Mouse (Mus musculus) embryonic facial prominence, embryonic 15.5 days (tissue): ENCODE measurements at regions not wholly inside any gene's neighbourhood (a gene's known extent, or its start where the extent isn't known, plus 50 kb on each side); places are given as distances from the start of the nearest gene placed in this dataset.
"Not testable (repeated sequence)": the region's sequence is repeated elsewhere in the genome, so short reads cannot be mapped to it uniquely, and the experiment has no call there.

Experiments
- ATAC-seq: fragments of 200-750 bp; cut with Nextera tagmentation; 2 replicates; pipeline ENCODE4 v1.8.0; 2017; ENCODE audit warnings: low read depth, moderate TSS enrichment; ENCODE audit not compliant: insufficient number of reproducible peaks, low FRiP score, low TSS enrichment
- H3K27ac ChIP-seq: fragments of 300-500 bp; sonication (generic); replicated peaks from 2 replicates; pipeline ENCODE4 v1.5.1; 2015; ENCODE audit warnings: mild to moderate bottlenecking, inconsistent platforms
- H3K27me3 ChIP-seq: fragments of 300-500 bp; sonication (generic); 2 replicates; pipeline ENCODE4 v1.6.1; 2015; ENCODE audit warnings: inconsistent platforms
- H3K36me3 ChIP-seq: fragments of 300-500 bp; sonication (generic); 2 replicates; pipeline ENCODE4 v1.6.1; 2015; ENCODE audit warnings: mild to moderate bottlenecking, inconsistent platforms
- H3K4me1 ChIP-seq: fragments of 300-500 bp; sonication (generic); 2 replicates; pipeline ENCODE4 v1.6.1; 2015; ENCODE audit warnings: inconsistent platforms
- H3K4me2 ChIP-seq: fragments of 300-500 bp; sonication (generic); replicated peaks from 2 replicates; pipeline ENCODE4 v1.6.1; 2015; ENCODE audit warnings: mild to moderate bottlenecking, inconsistent platforms
- H3K4me3 ChIP-seq: fragments of 300-500 bp; sonication (generic); replicated peaks from 2 replicates; pipeline ENCODE4 v1.5.1; 2015; ENCODE audit warnings: mild to moderate bottlenecking, inconsistent platforms
- H3K9ac ChIP-seq: fragments of 300-500 bp; sonication (generic); 2 replicates; pipeline ENCODE4 v1.6.1; 2015; ENCODE audit warnings: inconsistent platforms
- H3K9me3 ChIP-seq: fragments of 300-500 bp; sonication (generic); replicated peaks from 2 replicates; pipeline ENCODE4 v1.6.1; 2016; ENCODE audit warnings: inconsistent platforms
- WGBS: fragments of 180-500 bp; shearing (Covaris S2); methylation state at CpG from one replicate; pipeline ENCODE4 v1.1.7; 2015; 5-methylcytosine and 5-hydroxymethylcytosine counted together

- no peaks in the 10 kb centered on the region for H3K9me3 ChIP-seq
- no peak overlapping the region for H3K4me2 ChIP-seq
- no peaks in the 10 kb centered on the region for H3K4me1 ChIP-seq
- H3K36me3 ChIP-seq, result no peaks in the 10 kb centered on the region
- no peak overlapping the region for H3K4me3 ChIP-seq
- no peak overlapping the region for H3K9ac ChIP-seq
- H3K27me3 ChIP-seq, result no peaks in the 10 kb centered on the region
- no peak for ATAC-seq
- 63% methylated on average over 11 of the region's 11 CpGs for WGBS
- no peak overlapping the region for H3K27ac ChIP-seq
These were observed 162.3 kb upstream of the 2610301B20Rik start for GRCm38 (mm10) chr4:10711939-10712533.

DNA sequence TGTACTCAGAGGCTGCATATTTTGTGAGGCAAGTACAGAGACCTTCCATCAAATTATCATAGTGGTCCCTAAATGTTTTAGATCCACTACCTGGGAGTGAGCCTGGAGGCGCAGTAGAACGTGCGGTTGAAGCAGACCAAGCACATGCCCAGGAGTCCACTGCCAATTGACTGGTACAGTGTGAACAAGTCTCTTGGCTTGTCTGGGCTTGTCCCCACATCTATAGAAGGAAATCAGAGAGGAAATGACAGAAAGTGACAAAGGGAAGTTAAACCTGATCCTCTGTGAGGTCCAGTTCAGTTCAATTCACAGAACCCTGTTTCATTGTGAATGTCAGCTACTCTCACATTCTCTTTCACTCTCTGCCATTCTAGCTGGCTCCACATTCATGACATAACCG is 151.0 kb upstream of the 2610301B20Rik start:
- H3K36me3 ChIP-seq, result no peaks in the 10 kb centered on the region
- 80% methylated on average over 4 of the region's 4 CpGs for whole genome bisulfite sequencing
- H3K9ac ChIP-seq, result no peak overlapping the region
- ATAC-seq, result no peak
- no peak overlapping the region for H3K4me2 ChIP-seq
- no peaks in the 10 kb centered on the region for H3K4me1 ChIP-seq
- H3K9me3 ChIP-seq, result no peaks in the 10 kb centered on the region
- H3K27me3 ChIP-seq, result no peaks in the 10 kb centered on the region
- H3K27ac ChIP-seq, result no peak overlapping the region
- H3K4me3 ChIP-seq, result no peak overlapping the region

- H3K27me3 ChIP-seq, result no peaks in the 10 kb centered on the region
- H3K27ac ChIP-seq, result no peak overlapping the region
- no peak overlapping the region for H3K4me2 ChIP-seq
- H3K36me3 ChIP-seq, result no peaks in the 10 kb centered on the region
- WGBS, result 70% methylated on average over 3 of the region's 3 CpGs
- no peaks in the 10 kb centered on the region for H3K9me3 ChIP-seq
- ATAC-seq, result no peak; the same call in 1 of the 2 replicates
- no peak overlapping the region for H3K9ac ChIP-seq
- no peaks in the 10 kb centered on the region for H3K4me1 ChIP-seq
- H3K4me3 ChIP-seq, result no peak overlapping the region
These were observed 146.4 kb upstream of the 2610301B20Rik start for GRCm38 (mm10) chr4:10727894-10728293.

DNA sequence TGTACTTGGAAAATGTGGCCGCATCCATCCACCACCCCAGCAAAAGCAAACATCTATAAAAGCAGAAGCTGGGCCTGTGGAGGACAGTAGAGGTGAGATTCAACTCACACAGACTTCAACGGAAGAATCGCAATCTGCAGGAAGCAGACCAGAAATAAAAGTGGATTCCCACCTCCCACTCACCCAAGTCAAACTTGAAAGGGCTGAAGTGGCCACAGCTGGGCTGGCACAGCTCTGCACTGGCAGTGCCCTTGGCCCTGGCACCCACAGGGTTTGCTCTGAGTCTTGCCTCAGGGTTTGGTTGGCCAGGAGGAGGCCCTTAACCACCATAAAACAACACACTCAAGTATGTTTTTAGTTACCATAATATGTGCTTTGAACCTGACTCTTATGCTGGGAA is 129.1 kb upstream of the 2610301B20Rik start:
- no peaks in the 10 kb centered on the region for H3K9me3 ChIP-seq
- H3K4me2 ChIP-seq, result no peak overlapping the region
- H3K27ac ChIP-seq, result no peak overlapping the region
- no peak overlapping the region for H3K9ac ChIP-seq
- ATAC-seq, result no peak
- H3K4me1 ChIP-seq, result no peaks in the 10 kb centered on the region
- H3K36me3 ChIP-seq, result no peaks in the 10 kb centered on the region
- no peak overlapping the region for H3K4me3 ChIP-seq
- no peaks in the 10 kb centered on the region for H3K27me3 ChIP-seq
- WGBS, result 82% methylated on average over 3 of the region's 3 CpGs

DNA sequence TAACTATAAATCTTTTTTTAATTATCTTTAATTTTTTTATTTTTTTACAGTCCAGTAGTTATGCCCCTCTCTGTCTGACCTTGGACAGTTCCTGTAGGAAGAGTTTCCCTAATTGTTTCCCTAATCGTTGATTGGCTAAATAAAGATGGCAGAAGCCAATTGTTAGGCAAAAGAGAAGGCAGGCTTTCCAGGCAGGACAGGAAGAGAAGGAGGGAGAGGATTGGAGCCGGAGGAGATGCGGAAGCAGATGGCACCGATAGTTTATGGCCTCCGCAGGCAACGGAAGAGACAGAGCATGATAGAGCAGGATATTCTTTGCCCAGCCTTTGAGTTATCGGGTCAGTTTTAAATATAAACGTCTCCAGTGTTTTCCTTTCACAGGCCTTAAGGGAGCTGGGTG is 125.5 kb upstream of the 2610301B20Rik start:
- 87% methylated on average over 8 of the region's 8 CpGs for WGBS
- no peaks in the 10 kb centered on the region for H3K9me3 ChIP-seq

DNA sequence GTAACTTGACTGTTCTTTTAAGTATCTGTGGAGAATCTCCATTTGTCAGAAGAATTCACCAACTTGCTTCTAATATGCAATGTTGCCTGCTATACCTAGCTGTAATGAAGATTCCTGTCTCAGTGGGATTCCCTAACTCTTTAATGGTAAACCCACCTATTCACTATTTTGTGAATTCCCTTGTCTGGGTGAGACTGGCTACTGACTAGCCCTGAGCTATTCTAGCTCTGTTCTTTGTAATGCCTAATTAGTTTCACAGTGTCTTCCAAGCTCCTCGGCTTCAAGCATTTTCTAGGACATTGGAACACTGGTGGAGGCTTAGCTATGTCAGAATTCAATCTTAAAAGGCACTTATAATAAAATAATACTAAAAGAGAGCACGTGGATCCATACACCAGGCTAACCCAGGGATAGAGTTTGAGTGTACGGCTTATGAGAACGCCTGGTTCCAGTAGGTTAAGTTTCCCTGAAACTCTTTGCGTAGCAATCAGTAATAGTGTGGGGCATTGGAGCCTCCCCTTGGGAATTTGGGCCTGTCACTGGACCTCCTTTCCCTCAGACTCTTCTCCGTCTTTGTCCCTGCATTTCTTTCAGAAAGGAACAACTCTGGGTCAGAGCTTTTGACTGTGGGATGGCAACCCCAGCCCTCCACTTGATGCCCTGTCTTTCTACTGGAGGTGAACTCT is 123.8 kb upstream of the 2610301B20Rik start:
- not testable (repeated sequence) for H3K9ac ChIP-seq, H3K4me2 ChIP-seq, H3K36me3 ChIP-seq, ATAC-seq, H3K27ac ChIP-seq, H3K4me3 ChIP-seq, H3K9me3 ChIP-seq, H3K27me3 ChIP-seq, H3K4me1 ChIP-seq
- 58% methylated on average over 6 of the region's 6 CpGs for WGBS

More for the DNA sequence above, 125.5 kb upstream of the 2610301B20Rik start:
- H3K27me3 ChIP-seq, result no peaks in the 10 kb centered on the region
- no peak for ATAC-seq
- no peak overlapping the region for H3K4me2 ChIP-seq
- no peaks in the 10 kb centered on the region for H3K36me3 ChIP-seq
- no peak overlapping the region for H3K27ac ChIP-seq
- no peak overlapping the region for H3K4me3 ChIP-seq
- no peaks in the 10 kb centered on the region for H3K4me1 ChIP-seq
- no peak overlapping the region for H3K9ac ChIP-seq

DNA sequence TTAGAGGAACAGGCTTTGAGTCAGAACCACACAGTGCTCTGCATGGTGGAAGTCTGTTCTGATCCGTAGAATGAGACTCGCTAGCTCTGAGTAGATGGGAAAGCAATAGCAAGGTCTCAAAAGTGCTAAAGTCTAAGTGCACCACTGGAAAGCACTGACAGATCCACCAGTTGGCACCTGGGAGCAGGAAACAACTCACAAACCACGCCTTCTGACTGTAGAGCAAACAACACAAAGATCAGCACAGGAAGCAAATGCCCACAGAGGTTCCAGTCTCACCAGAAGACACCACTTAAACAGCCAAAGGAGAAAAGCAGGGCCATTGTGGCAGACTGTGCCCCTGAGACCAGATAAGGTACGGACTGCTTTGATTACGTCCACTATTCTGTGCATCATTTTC is 121.1 kb upstream of the 2610301B20Rik start:
- H3K27me3 ChIP-seq, result no peaks in the 10 kb centered on the region
- no peaks in the 10 kb centered on the region for H3K9me3 ChIP-seq
- H3K4me3 ChIP-seq, result no peak overlapping the region
- H3K27ac ChIP-seq, result no peak overlapping the region
- no peaks in the 10 kb centered on the region for H3K36me3 ChIP-seq
- 83% methylated on average over 5 of the region's 5 CpGs for WGBS
- H3K4me2 ChIP-seq, result no peak overlapping the region
- H3K4me1 ChIP-seq, result no peaks in the 10 kb centered on the region
- ATAC-seq, result no peak
- H3K9ac ChIP-seq, result no peak overlapping the region

DNA sequence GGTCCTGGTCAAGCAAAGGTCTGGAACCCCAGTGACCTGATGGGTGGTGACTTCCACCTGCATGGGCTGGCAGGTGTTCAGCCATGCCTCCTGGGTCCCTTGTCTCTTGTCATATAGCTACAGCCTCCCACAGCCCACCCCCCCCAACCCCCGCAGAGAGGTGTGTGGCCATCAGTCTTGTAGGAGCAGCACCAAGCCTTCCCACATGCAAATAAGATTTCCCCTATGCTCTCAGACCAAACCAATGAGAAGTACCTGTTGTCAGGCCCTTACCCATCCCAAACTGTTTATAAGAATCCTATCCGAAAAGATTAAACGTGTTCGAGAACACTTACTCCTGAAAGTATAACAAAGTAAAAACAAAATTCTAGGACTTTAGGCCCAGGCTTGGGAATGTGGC is 114.8 kb upstream of the 2610301B20Rik start:
- no peak overlapping the region for H3K9ac ChIP-seq
- no peak overlapping the region for H3K27ac ChIP-seq
- 97% methylated on average over 4 of the region's 4 CpGs for WGBS
- ATAC-seq, result no peak
- no peaks in the 10 kb centered on the region for H3K27me3 ChIP-seq
- no peaks in the 10 kb centered on the region for H3K4me1 ChIP-seq
- no peaks in the 10 kb centered on the region for H3K36me3 ChIP-seq
- no peaks in the 10 kb centered on the region for H3K9me3 ChIP-seq
- no peak overlapping the region for H3K4me2 ChIP-seq
- no peak overlapping the region for H3K4me3 ChIP-seq

- Histone ChIP-seq H3K9me3 (no peaks in the 10 kb centered on the region), H3K4me3 (no peak overlapping the region), H3K9ac (no peak overlapping the region), H3K4me1 (no peaks in the 10 kb centered on the region), H3K36me3 (no peaks in the 10 kb centered on the region), H3K4me2 (no peak overlapping the region), H3K27me3 (no peaks in the 10 kb centered on the region), H3K27ac (no peak overlapping the region)
- no peak for ATAC-seq
- WGBS, result 81% methylated on average over 6 of the region's 6 CpGs
These were observed 106.6 kb upstream of the 2610301B20Rik start for GRCm38 (mm10) chr4:10767676-10768075.

GRCm38 (mm10) chr4:10770026-10770643 is 104.2 kb upstream of the 2610301B20Rik start:
- WGBS, result 86% methylated on average over 13 of the region's 13 CpGs
- no peak overlapping the region for H3K27ac ChIP-seq
- no peaks in the 10 kb centered on the region for H3K36me3 ChIP-seq
- H3K4me2 ChIP-seq, result no peak overlapping the region
- peaks cover 7% of the 10 kb centered on the region; the same call in 1 of the 2 replicates for H3K4me1 ChIP-seq
- H3K9ac ChIP-seq, result no peak overlapping the region
- no peak overlapping the region for H3K4me3 ChIP-seq
- no peaks in the 10 kb centered on the region for H3K9me3 ChIP-seq
- no peak for ATAC-seq
- H3K27me3 ChIP-seq, result no peaks in the 10 kb centered on the region

DNA sequence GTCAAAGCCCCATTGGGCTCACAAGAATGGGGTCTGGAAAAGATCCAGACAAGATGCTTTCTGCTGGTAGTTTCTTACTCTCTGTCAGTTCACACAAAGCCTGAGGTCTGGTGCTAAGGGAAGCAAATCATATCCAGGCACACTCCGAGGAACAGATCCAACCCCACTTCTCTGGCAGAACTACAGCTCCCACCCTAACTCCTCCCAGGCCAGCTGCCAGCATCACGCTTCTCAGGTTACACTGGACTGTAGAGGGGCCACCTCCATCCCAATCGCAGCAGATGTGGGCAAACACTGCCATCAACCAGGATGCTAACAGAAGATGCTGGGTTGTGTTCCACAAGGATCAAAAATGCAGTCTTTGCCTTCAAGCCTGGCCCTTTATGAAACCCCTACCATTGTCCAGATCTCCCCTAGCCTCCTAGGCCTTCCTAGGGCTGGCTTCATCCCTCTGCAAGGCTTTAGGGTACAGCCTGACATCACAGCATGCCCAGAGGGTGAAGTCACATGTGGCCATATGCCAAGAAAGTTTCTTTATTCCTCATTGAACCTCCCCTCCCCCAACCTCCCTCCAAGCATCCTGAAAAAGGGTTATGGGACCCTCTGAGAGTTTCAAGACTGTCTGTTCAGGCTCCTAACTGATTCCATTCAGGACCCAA is 99.6 kb upstream of the 2610301B20Rik start:
- peak; percentile 92 for ATAC-seq
- H3K9me3 ChIP-seq, result no peaks in the 10 kb centered on the region
- H3K4me2 ChIP-seq, result no peak overlapping the region
- H3K4me1 ChIP-seq, result peaks cover 7% of the 10 kb centered on the region; the same call in 1 of the 2 replicates
- 4% methylated on average over 3 of the region's 3 CpGs for WGBS
- H3K36me3 ChIP-seq, result no peaks in the 10 kb centered on the region
- H3K9ac ChIP-seq, result no peak overlapping the region
- H3K4me3 ChIP-seq, result no peak overlapping the region
- no peaks in the 10 kb centered on the region for H3K27me3 ChIP-seq
- peak overlapping the region; percentile 49 for H3K27ac ChIP-seq
